9 mouse cellular contexts compared by ENCODE assay signal in genomic region chr11:55158785-55159359, GRCm38 (mm10). TPM values are rescaled to one million over a fixed set of nuclear protein-coding genes. Genes with fewer than 3 reads are reported as not detected.
DNase-seq lines count a peak whose midpoint lies in the region; ATAC-seq and TF ChIP-seq lines count a peak whose summit lies in the region.
"Had no signal": no experiment of that assay in that cellular context is flagged by ENCODE, and none has a peak within 500 bp of the region (broad histone marks: within the 10 kb centered on the region; RNA-seq: fewer than 3 reads in every experiment).

No protein-coding gene starts in this region.

- H3K27ac ChIP-seq in kidney, embryonic 15.5 days: no peak overlapping the region
- H3K27ac ChIP-seq in limb, embryonic 14.5 days (replicated peaks; ENCODE audit: low read depth, low read length): no peak overlapping the region
- H3K27ac ChIP-seq: limb, embryonic 12.5 days had no signal

- H3K4me1 ChIP-seq in kidney, embryonic 15.5 days: no peaks in the 10 kb centered on the region
- H3K4me1 ChIP-seq in limb, embryonic 14.5 days (ENCODE audit: control insufficient read depth, insufficient read depth, low read length): no peaks in the 10 kb centered on the region
- H3K4me1 ChIP-seq: limb, embryonic 12.5 days had no signal

- CTCF ChIA-PET in Patski (lab: Charles Lee): interaction anchor here (0.9 to 2.0 kb wide), 14 partner anchors 9 to 288 kb away, joined by 3 to 10 read pairs (median 4); no protein-coding TSS in a partner anchor

- H3K4me2 ChIP-seq in kidney, embryonic 15.5 days: no peak overlapping the region
- no peak overlapping the region for H3K4me2 ChIP-seq in limb, embryonic 14.5 days (replicated peaks; ENCODE audit: low read depth, low read length, severe bottlenecking)
- H3K4me2 ChIP-seq: limb, embryonic 12.5 days had no signal

- intact Hi-C loops in gastrocnemius, postnatal 14 days (cut with DNase I; ENCODE audit: low total_unique reads): loop anchor here (10.0 kb wide), 1 partner anchor 154 kb away; no protein-coding TSS in a partner anchor

- TF ChIP-seq POLR2A in limb, embryonic 14.5 days (IDR thresholded peaks at IDR 0.05; ENCODE audit: borderline replicate concordance, extremely low read depth, insufficient read depth, insufficient read length): no peak

- DNase-seq in B cell, adult 2 months: peak; percentile 91
- peak; percentile 43 for DNase-seq in Patski (ENCODE audit: low read depth, low spot score)
- peak; percentile 92 to 96 for DNase-seq in cerebellum, postnatal 14 days
- DNase-seq in gastrocnemius, postnatal 14 days: peak; percentile 71
- peak; percentile 64 for DNase-seq in limb, embryonic 14.5 days (ENCODE audit: low spot score)
- DNase-seq in ovary, postnatal 36 days (ENCODE audit: low spot score): peak; percentile 76
- peak; percentile 80 to 93 for DNase-seq in thymus, postnatal 10 days (ENCODE audit: low spot score in 2 of 2)

- POLR2A ChIA-PET in Patski (lab: Charles Lee): interaction anchor here (0.6 kb wide), 1 partner anchor 176 kb away, joined by 3 read pairs; no protein-coding TSS in a partner anchor

- in situ Hi-C loops in Patski (cut with MboI; ENCODE audit: low pct_unique_long_range_greater_than_20kb): loop anchor here (5.0 to 10.0 kb wide), 5 partner anchors 72 to 284 kb away; no protein-coding TSS in a partner anchor

- no peaks in the 10 kb centered on the region for H3K9me3 ChIP-seq in kidney, embryonic 15.5 days (replicated peaks)
- H3K9me3 ChIP-seq in limb, embryonic 14.5 days (ENCODE audit: control insufficient read depth, low read length): no peaks in the 10 kb centered on the region
- H3K9me3 ChIP-seq: limb, embryonic 12.5 days had no signal

- no peaks in the 10 kb centered on the region for H3K36me3 ChIP-seq in kidney, embryonic 15.5 days
- H3K36me3 ChIP-seq in limb, embryonic 14.5 days (ENCODE audit: control insufficient read depth, insufficient read depth, low read length): no peaks in the 10 kb centered on the region
- H3K36me3 ChIP-seq: limb, embryonic 12.5 days had no signal

- 50% methylated on average over 13 of the region's 13 CpGs for WGBS in kidney, embryonic 15.5 days
- 55% methylated on average over 13 of the region's 13 CpGs for WGBS in limb, embryonic 14.5 days

- peaks cover 13% of the 10 kb centered on the region for H3K27me3 ChIP-seq in Patski
- H3K27me3 ChIP-seq in kidney, embryonic 15.5 days: no peaks in the 10 kb centered on the region
- no peaks in the 10 kb centered on the region for H3K27me3 ChIP-seq in limb, embryonic 14.5 days (ENCODE audit: control insufficient read depth, insufficient read depth, low read length)
- H3K27me3 ChIP-seq: limb, embryonic 12.5 days had no signal

- H3K9ac ChIP-seq in kidney, embryonic 15.5 days: no peak overlapping the region
- H3K9ac ChIP-seq in limb, embryonic 14.5 days (ENCODE audit: low read depth, low read length, severe bottlenecking): no peak overlapping the region
- H3K9ac ChIP-seq: limb, embryonic 12.5 days had no signal

- ATAC-seq in Patski: no peak
- ATAC-seq in kidney, embryonic 15.5 days (replicated peaks; ENCODE audit: low FRiP score): peak; percentile 64
- ATAC-seq in limb, embryonic 14.5 days (ENCODE audit: low FRiP score, low read depth): no peak

- peak; percentile 96 for TF ChIP-seq CTCF in Patski (IDR thresholded peaks at IDR 0.05)

- H3K4me3 ChIP-seq in kidney, embryonic 15.5 days (replicated peaks): no peak overlapping the region
- H3K4me3 ChIP-seq in limb, embryonic 14.5 days (replicated peaks; ENCODE audit: low read length): no peak overlapping the region
- H3K4me3 ChIP-seq: limb, embryonic 12.5 days had no signal

RNA-seq across cellular contexts. Expression of gene Slc36a3, which starts 7.4 kb away (rescaled TPM):
- polyA plus RNA-seq in Patski (2021): not detected
- total RNA-seq in gastrocnemius, postnatal 14 days (2021): not detected
- polyA plus RNA-seq in kidney, embryonic 15.5 days (2015; fragmentation: Nextera tagmentation; extraction: Ambion mirVana): not detected in 2 replicates
- not detected in 2 replicates for polyA plus RNA-seq in limb, embryonic 14.5 days (2012; rRNA removed)
- not detected in 2 replicates for polyA plus RNA-seq in limb, embryonic 14.5 days (2014; fragmentation: Nextera tagmentation; extraction: Ambion mirVana)
- polyA plus RNA-seq: limb, embryonic 12.5 days had no signal

RNA-seq across cellular contexts. Expression of gene Slc36a2, which starts 26.0 kb away (rescaled TPM):
- polyA plus RNA-seq in Patski (2021): 0.12 TPM
- 1 to 10 TPM in 1 of 2 experiments, under 1 TPM in 1; 0.66 to 2.4 TPM for total RNA-seq in gastrocnemius, postnatal 14 days (2021)
- polyA plus RNA-seq in kidney, embryonic 15.5 days (2015; fragmentation: Nextera tagmentation; extraction: Ambion mirVana): 0.83 and 2.4 TPM in 2 replicates
- polyA plus RNA-seq in limb, embryonic 14.5 days (2012; rRNA removed): 1.7 and 2.3 TPM in 2 replicates
- 1.4 and 2.2 TPM in 2 replicates for polyA plus RNA-seq in limb, embryonic 14.5 days (2014; fragmentation: Nextera tagmentation; extraction: Ambion mirVana)

RNA-seq across cellular contexts. Expression of gene Slc36a1, which starts 45.3 kb away (rescaled TPM):
- 17.5 TPM for polyA plus RNA-seq in Patski (2021)
- total RNA-seq in gastrocnemius, postnatal 14 days (2021): 1 to 10 TPM; 4.7 to 5.7 TPM
- polyA plus RNA-seq in kidney, embryonic 15.5 days (2015; fragmentation: Nextera tagmentation; extraction: Ambion mirVana): 1.5 and 3.1 TPM in 2 replicates
- 15.9 and 20.2 TPM in 2 replicates for polyA plus RNA-seq in limb, embryonic 14.5 days (2012; rRNA removed)
- polyA plus RNA-seq in limb, embryonic 14.5 days (2014; fragmentation: Nextera tagmentation; extraction: Ambion mirVana): 2.1 and 2.6 TPM in 2 replicates

Comparison
In these comparisons a context has a peak if more than half of its experiments do, and no peak if none do; other contexts are left out.
1. DNase-seq: peak in every context shown above with its lines; median percentile 94 in cerebellum, postnatal 14 days; 91 in B cell, adult 2 months; 86 in thymus, postnatal 10 days; 76 in ovary, postnatal 36 days; 71 in gastrocnemius, postnatal 14 days; 64 in limb, embryonic 14.5 days; 43 in Patski.